Mouse (Mus musculus) stomach, postnatal 0 days (tissue): ENCODE data around the gene Pheta2.

ENCODE experiments used
- CTCF ChIP-seq: IDR thresholded peaks from 2 replicates; pipeline ENCODE4 v1.5.1; 2016; ENCODE audit warnings: antibody characterized with exemption, low read depth, mild to moderate bottlenecking, moderate library complexity
- EP300 ChIP-seq: optimal IDR thresholded peaks from 2 replicates; pipeline ENCODE3; 2016; ENCODE audit warnings: antibody characterized with exemption

DNA sequence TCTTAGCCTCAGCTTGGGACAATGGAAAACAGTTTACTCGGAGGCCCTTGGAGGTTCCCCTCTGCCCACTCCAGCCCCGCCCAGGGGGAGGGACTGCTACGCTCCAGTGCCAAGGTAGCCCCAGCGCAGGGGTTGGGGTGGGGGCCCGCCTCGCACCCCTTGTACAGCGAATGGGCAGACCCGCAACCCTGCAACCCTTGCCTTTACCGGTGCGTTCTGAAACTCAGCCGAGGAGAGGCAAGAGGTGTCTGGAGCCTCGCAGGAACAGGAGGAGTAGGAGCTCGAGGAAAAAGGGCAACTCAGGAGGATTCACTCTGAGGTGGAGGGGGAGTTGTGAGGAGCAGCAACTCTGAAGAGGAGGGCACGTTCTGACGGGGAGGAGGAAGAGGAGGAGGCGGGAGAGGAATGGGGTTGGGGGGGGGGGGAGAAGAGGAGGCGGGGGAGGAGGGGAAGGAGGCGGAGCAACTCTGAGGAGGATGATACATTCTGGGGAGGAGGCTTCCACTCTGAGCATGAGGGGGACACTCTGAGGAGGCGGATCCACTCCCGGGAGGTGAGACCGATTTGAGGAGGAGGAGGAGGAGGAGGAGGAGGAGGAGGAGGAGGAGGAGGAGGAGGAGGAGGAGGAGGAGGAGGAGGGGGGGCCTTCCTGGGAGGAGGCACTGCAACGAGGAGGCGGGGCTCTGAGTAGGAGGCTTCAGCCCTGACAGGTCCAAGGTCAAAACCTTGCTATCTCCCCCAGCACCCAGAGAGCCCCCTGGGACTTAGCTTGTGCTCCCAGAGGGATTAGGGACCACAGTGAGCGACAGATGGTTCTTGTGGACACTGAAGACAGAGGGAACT is 41.4 kb downstream of the Pheta2 start, which contains the start of gene Cyp2d22:
- TF ChIP-seq CTCF, result no peak
- TF ChIP-seq EP300, result no peak
